Mouse (Mus musculus): ENCODE results near the gene Nfs1.

Nfs1 gene

DNA sequence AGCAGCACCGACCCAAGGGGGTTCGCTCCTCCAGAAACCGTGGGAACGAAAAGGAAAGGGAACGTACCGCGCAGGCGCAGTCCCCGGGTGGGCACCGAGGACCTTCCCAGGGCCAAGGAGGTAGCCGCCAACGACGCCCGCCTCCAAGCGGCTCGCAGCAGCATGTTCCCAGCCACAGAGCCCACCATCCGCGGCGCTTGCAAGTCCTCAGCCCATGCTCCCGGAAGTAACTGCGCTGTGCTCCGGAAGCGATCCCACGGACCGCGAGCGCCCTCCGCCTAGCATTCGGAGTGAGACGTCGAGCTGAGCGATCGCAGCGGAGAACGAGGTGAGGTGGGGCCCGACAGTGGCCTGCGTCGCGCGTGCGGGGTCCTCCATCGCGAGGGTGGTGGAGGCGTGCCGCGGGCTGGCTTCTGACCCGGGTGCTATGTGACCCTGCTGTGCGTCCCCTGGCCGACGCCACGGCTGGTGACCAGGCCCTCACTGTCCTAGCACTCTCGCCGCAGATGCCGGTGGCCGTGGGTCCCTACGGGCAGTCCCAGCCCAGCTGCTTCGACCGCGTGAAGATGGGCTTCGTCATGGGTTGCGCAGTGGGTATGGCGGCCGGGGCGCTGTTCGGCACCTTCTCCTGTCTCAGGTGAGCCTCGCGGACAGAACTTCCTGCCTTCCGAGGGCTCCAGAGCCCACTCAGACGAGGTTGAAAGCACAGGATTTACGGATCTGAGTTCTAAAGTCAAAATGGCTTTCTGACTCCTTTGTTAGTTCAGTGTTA, at the start of gene Nfs1, which contains the start of gene Romo1:
TSS of gene Nfs1 (minus strand) at position 234 of the 772 bp plus-strand sequence.
TSS of gene Romo1 (plus strand) at position 87 of the 772 bp plus-strand sequence.
- peak; percentile 95 for DNase-seq (ENCODE audit: low read depth)

DNA sequence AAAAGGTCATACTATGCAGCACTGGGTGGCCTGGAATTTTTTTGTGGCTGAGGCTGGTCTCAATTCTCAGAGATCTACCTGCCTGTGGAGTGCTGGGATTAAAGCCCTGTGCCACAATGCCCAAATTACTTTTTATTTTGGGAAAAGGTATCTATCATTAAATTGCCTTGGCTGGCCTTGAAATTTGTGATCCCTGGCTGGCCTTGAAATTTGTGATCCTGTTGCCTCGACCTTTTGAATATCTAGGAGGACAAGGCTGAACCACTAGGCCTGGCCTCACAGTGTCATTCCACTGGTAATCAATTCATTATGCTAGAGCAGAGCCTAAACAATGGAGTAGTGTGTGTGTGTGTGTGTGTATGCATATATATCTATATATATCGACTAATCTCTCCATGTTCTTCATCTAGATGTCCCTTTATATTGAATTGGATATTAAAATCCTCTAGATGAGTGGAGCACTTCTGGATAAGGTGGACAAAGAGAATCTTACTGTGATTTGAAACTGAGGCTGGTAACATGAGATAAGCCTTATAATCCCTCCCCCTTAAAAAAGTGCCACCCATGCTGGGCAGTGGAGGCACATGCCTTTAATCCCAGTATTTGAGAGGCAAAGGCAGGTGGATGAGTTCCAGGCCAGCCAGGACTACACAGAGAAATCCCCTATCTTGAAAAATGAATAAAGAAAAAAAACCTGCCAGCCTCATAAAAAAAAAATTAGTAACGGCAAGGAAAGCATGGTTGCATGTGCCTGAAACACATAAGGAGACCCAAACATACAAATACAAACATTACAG, 49.3 kb upstream of the Nfs1 start:
- DNase-seq (ENCODE audit: low read depth): no peak

DNA sequence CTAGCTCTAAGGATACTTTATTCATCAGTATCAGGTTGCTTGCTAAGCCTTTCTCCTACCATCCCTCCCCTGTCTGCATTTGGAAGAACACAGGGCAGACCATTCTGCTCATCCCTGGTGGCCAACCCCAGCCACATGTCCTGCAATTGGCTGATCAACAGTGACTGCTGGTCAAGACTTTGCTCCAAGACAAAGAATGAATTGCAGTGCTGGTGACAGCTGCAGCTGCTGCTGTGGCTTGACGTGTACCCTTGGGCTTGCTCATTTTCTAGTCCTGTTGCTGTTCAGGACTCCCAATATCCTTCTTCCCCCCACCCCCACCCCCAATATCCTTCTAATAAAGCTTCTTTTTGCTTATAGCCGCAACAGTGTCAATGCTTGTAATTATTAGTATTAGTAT, 48.1 kb upstream of the Nfs1 start:
- no peak for DNase-seq (ENCODE audit: low read depth)

DNA sequence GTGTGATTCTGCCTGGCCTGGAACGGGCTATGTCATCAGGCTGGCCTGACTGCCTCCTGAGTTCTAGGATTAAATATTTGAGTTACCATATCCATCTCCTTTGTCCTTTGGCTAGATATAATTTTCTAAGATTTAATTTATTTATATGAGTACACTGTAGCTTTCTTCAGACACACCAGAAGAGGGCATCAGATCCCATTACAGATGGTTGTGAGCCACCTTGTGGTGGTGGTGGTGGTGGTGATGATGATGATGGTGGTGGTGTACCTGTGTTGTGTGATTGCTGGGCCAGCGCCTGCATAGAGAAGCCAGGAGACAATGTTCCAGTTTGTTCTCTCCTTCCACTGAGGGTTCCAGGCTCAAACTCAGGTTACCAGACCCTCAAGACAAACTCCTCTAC, 47.6 kb upstream of the Nfs1 start:
- DNase-seq (ENCODE audit: low read depth): no peak

DNA sequence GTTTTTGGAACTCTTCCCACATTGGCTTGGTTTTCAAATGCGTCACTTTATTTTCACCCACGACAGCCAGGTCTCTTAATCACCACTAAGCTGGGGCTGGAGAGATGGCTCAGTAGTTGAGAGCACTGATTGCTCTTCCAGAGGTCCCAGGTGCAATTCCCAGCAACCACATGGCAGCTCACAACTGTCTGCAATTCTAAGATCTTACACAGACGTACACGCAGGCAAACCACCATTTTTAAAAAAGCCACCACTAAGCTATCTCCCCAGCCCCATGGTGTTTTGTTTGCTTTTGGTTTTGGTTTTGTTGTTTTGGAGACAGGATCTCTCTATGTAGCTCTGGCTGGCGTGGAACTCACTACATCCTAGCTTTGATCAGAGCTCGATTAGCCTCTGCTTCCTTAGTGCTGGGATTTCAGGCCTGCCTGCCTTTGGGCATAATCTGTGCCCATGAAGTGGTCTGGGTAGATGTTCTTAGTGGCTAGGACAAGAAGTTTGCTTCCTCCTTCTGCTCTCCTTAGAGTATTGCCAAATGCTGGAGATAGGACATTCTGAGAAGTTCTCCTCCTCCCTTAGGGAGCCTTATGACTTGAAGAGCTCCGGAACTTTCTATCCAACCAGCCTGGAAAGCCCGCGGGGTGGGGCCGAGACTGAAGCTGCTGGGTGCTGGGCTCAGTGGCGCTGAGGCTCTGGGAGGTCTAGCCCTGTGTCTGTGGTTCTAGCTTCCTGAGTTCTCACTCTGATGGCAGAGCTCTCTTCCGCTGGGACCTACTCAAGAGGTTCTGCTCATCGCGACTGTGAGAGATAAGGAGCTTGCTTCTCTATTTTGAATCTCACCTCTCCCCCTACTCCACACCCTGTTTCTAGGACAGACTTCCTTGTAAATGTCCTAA, 46.3 kb upstream of the Nfs1 start:
- DNase-seq (ENCODE audit: low read depth): peak; percentile 92

DNA sequence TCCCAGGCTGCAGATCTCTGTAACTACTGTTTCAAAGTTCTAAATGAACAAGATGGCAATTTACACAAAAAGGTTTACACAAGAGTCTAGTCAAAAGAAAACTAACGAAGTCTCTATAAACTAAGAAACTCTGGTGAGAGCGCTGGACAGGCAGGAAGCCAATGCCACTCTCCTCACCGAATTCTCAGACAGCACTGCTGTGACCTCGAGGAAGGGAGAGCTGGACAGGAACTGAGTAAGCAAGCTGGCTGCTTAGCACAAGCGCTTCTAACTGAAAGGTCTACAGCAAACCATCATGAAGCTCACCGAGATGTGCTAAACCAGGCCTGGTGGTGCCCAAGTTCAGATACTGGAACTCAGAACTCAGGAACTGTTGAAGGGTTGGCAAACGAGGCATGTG, 45.3 kb upstream of the Nfs1 start:
- peak; percentile 76 for DNase-seq (ENCODE audit: low read depth)

DNA sequence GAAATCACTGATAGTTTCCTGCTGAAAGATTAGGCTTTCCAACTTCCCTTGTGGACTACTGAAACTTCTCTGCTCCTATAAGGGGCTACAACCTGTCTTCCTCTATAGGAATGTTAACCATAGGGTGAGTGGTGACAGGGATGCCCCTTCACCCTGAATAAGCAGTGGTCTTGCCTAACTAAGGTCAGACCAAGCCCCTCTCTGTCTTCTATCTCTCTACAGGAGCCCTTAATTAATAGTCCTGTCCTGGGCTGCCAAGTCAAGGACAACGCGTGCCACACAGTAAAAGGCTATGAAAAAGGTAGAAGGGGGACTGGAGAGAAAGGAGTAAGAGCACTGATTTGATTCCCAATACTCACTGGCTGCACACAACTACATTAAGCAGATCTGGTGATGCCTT, 37.6 kb upstream of the Nfs1 start:
- DNase-seq (ENCODE audit: low read depth): no peak

DNA sequence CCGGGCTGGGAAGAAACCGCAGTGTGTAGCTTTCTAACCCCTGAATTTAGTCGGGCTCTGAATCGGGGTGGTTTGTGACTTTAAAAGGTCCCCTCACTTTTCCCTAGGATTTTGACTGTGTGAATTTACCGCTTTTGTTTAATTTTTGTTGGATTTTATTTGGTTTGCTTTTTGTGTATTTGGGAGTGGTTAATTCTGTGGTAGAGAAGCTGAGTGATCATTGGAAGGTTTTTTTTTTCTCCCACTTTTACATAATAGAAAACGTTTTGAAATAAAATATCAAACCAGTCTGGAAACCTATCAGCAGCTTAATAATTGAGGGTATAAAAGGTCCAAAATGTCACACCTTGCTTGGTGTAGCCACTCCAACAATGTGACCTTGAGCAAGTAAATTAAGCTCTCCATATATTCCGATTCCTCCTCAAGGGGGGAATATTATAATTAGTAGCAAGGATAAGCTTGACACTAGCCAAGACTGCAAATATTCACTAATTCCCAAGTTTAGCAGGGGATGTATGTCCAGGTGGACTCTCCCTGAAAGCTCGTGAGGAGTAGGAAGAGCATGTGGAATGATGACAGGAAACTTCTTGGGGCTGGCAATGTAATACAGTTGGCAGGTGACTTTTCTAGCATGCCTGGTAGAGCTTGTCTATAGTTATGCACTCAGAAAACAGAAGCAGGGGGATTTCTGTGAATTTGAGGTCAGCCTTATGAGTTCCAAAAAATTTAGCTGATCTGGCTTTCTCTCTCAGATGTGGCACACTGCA, 37.0 kb upstream of the Nfs1 start:
- DNase-seq (ENCODE audit: low read depth): no peak

DNA sequence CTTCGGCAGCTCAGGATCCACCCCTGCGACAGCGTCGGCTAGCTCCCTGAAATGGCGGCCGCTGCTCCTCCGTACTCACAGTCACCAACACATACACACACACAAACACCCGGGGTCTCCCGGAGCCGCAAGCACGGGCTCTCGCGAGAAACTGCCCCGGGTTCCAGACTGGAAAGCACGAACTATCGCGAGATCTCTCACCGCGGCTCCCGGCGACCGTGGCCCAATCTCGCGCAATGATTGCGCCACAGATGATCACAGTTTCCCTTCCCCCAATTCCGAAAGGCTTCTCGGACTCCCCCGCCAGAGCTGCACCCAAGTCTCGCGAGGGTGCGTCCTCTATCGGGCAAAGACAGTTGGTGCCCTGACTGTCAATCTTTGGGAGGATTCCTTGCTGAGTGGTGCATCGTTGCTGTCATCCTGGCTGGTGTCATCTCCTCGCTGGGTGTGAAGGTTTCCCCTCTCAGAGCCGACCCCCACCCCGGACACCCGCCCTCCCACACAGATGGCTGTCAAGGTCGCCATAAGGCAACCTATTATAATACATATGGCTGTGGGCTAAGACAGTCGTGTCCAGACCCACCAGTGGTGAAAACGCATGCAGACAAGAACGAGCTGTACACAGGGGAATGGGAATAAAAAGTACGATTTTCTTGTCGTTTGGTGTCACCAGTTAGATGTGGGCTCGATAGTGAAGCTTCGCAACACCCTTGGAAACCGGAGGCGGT, 36.3 kb upstream of the Nfs1 start, which contains the start of gene Rbm39:
TSS of gene Rbm39 (minus strand) at position 145 of the 728 bp plus-strand sequence.
- DNase-seq (ENCODE audit: low read depth): peak; percentile 100

DNA sequence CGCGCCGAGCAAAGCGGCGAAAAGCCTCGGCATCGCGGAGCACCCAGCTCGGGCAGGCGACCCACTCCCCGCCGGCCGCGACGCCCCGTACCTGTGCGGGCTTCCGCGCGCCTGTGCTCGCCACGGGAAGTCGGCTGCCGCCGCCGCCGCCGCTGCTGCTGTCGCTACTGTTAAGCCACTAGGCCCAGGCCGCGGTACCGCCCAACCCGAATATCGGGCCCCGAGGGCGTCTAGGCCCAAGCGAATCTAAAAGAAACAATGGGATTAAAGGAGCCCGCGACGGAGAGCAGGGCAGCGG, 35.8 kb upstream of the Nfs1 start:
- no peak for DNase-seq (ENCODE audit: low read depth)

DNA sequence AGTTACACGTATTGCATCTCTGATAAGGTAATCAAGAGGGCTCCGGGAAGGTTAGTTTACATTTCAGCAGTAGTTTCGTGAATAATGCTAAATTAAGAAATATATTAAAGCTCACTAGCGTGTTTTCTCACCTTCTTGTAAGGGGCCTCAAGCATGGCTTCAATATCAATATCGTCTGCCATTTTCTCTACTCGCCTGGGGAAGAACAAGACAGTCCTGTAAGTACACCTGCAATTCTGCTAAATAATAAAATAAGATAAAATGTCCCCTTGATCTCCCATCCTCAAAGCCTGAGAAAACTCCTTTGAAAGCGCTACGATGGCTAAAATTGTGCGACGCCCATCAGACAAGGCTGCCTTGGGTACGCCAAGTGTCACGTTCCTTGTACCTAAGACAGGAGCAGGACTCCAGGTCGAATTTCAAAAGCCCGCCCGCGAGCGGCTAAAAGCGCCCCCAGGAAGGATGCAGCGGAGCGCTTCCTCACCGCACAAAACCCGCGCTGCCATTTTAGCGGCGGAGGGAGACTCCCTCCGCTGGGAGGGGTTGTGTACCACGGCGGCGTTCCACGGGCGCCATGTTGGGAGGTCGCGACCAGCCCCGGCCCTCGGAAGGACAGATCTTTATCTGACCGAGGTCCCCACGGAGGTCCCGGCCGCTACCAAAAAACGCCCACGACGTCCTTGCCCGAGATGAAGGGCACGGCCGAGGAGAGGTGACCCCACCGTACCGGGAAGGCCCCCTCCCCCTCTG, 35.2 kb upstream of the Nfs1 start:
- DNase-seq (ENCODE audit: low read depth): peak; percentile 79

DNA sequence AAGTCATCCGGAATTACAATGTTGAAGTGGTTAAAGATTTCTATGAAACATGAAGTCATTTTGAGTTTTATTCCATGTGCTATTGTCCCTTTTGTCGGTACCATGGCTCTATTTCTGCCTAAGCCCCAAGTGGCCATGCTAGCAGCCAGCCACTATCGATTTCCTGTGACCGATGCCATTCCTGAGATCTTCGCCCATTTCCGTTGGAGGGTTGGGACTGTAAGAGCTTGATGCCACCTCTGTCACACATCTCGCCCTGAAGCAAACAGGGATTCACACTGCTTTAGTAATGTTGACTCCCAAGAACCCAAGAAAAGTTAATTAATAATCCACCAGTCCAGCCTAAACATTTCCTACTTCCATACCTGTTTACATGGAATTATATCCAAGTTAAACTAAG, 33.7 kb upstream of the Nfs1 start:
- DNase-seq (ENCODE audit: low read depth): no peak

DNA sequence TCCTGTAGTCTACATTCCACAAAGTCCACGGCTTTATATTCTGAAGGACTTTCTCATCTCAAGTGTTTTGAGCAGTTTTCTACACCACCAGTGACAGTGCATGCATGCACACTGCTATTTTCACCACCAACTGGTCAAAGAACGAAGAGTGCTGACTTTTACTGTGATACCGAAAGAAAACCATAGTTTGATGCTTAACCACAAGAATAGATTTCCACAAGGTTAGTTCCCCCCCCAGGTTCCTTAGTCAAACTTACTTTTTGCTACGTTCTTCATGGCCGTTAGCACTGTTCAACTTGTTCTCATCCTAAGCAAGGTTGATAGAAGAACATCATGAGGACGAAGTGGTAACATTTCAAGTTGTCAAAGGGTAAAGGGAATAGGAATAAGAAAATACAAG, 33.1 kb upstream of the Nfs1 start:
- DNase-seq (ENCODE audit: low read depth): no peak

DNA sequence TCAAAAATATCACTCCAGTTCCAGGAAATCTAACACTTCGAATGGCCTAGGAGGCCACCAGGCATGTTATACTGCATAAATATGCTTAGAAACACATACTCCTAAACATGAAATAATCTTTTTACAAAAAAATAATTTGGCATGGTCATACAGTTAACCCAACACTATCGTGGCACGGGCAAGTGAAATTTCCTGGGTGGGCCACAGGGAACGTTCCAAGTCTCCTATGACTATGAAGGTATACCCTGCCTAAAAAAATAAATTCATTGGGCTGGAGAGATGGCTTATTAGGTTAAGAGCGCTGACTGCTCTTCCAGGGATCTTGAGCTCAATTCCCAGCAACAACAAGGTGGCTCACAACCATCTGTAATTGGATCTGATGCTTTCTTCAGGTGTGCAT, 22.6 kb upstream of the Nfs1 start:
- no peak for DNase-seq (ENCODE audit: low read depth)

DNA sequence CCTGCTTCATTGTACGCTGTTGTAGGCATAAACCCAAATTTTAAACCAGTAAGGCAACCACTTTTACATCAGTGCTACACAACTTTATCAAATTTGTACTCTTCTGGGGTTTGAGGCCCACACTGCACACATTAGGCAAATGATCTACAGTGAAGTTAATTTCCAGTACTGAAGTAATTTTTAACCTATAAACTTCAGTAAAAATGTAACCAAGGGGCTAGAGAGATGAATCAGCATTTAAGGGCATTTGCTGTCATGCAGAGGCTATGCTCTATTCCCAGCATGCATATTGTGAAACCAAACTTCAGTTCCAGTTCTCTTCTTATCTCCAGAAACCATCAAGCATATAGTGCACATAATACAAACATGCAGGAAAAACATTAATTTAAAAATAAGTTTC, 21.5 kb upstream of the Nfs1 start:
- DNase-seq (ENCODE audit: low read depth): peak; percentile 55

DNA sequence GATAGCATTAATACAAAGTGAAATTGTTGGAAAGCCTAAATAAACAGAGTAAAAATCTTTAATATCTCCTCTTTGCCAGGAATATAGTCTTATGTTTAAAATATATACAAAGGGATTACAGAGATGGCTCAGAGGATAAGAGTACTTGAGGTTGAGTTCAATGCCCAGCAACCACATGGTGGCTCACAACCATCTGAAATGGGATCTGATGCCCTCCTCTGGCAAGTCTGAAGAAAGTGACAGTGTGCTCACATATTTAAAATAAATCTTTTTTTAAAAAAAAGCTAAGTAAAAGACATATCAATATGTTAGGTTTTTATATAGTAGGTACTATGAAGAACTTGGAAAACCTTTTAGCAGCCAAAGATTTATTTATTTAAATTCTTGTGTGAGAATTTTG, 7.6 kb upstream of the Nfs1 start:
- peak; percentile 52 for DNase-seq (ENCODE audit: low read depth)

DNA sequence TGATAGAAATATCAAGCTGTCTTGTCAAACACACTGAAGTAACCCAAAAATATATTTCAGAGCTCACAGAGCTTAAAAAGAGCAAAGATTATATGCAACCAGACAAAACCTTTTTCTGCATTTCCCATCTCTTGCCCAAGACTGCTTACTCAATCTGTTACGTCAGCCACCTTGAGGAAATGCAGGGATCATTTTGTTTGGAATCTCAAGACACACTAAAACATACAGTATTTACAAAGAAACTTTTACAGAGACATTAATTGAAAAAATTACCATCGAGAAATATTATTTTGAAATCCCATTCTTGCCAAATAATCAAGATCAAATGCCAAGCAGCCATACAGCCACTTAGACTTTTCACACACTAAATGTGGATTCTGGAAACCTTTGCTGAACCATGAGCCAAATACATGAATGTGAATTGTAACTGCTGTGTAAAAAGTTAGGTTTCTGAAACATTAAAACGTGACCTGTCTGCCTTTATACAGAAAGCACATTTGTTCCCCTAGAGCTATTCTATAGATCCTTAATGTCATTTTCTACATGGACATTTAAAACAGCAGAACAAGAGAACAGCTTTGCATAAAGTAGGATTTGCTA, 3.4 kb upstream of the Nfs1 start:
- DNase-seq (ENCODE audit: low read depth): no peak

DNA sequence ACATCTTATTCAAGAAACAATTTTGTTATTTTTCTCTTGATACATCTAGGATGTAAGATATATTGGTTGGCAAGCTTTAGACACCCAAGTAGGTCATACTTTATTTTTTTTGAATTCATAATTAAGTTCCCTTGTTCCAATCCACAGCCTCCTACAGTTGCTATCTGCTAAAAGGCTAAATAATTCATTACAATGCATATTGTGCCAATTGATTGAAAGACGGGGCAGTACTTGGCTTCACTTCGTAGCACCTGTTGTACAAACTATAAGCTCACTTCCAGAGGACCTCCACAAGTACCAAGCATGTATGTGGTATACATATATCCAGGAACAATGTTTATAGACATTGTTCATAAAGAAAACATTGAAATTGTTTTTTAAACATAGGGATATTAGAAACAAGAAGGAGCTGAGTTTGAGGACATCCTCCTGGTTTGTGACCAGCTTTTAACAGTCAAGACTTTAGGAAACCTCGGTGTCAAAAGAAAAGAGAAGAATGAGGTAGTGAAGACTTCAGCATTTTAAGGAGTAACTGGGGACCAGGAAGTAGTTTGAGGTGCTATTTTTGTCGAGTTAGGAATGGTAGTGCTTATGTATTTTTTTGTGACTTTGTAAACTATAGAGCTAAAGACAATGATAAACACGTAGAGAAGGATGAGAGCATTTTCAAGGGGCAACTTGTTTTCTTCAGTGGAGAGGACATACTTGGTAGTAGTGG, 2.4 kb upstream of the Nfs1 start:
- DNase-seq (ENCODE audit: low read depth): peak; percentile 37

DNA sequence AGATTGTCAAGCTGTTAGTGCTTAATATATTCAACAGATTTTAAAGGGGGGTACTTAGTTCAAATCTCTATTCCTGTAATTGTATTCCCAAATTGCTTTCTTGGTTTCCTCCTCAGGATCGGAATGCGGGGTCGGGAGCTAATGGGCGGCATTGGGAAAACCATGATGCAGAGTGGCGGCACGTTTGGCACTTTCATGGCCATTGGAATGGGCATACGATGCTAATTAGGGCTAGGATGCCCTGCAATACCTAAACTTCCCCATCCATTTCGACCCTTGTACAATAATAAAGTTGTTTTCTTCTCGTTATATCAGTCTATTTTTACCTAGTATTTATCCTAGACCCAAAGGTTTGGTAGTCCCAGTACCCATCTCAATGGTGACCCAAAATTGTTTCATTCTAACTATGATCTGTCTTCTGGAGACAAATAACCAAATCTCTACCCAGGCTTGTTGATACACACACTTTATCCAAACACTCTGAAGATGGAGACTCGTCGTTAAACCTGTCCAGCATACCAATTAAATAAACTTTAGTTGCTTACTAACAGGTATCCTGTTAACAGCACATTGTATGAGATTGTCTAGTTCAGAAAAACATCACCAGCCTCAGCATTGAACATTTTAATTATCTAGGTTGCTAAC, 1.6 kb upstream of the Nfs1 start:
- peak; percentile 41 for DNase-seq (ENCODE audit: low read depth)
